20 mouse cellular contexts compared by ENCODE assay signal in genomic region chr12:100687001-100687400, GRCm38 (mm10). TPM values are rescaled to one million over a fixed set of nuclear protein-coding genes. Genes with fewer than 3 reads are reported as not detected.
A peak's percentile ranks its signal among the peaks of the same experiment; 100 is the strongest.
DNase-seq lines count a peak whose midpoint lies in the region; ATAC-seq and TF ChIP-seq lines count a peak whose summit lies in the region.
"Had no signal": no experiment of that assay in that cellular context is flagged by ENCODE, and none has a peak within 500 bp of the region (broad histone marks: within the 10 kb centered on the region; RNA-seq: fewer than 3 reads in every experiment).

No protein-coding gene starts in this region.

- ATAC-seq in hindbrain, postnatal 0 days: no peak
- no peak for ATAC-seq in midbrain, postnatal 0 days (ENCODE audit: low FRiP score)
- no peak for ATAC-seq in midbrain, embryonic 16.5 days
- no peak for ATAC-seq in monocyte, adult 5-6 weeks (replicated peaks; ENCODE audit: insufficient number of reproducible peaks, low FRiP score, low TSS enrichment, poor library complexity, severe bottlenecking)
- ATAC-seq: forebrain, embryonic 15.5 days; inflammation-experienced regulatory T-cells, adult 6 months had no signal

- no peaks in the 10 kb centered on the region for H3K9me3 ChIP-seq in hindbrain, postnatal 0 days (ENCODE audit: low read length)
- H3K9me3 ChIP-seq in hindbrain, embryonic 10.5 days: no peaks in the 10 kb centered on the region
- H3K9me3 ChIP-seq in midbrain, postnatal 0 days (ENCODE audit: low read length): no peaks in the 10 kb centered on the region
- no peaks in the 10 kb centered on the region for H3K9me3 ChIP-seq in midbrain, embryonic 16.5 days (replicated peaks; ENCODE audit: control insufficient read depth, low read length, poor library complexity, severe bottlenecking)
- H3K9me3 ChIP-seq: embryonic facial prominence, embryonic 15.5 days; forebrain, embryonic 10.5 days; forebrain, embryonic 15.5 days; heart, embryonic 10.5 days; heart, embryonic 15.5 days; hindbrain, embryonic 15.5 days had no signal

- TF ChIP-seq CTCF in hindbrain, postnatal 0 days (IDR thresholded peaks at IDR 0.05; ENCODE audit: low read depth): no peak
- no peak for TF ChIP-seq CTCF in midbrain, postnatal 0 days (IDR thresholded peaks at IDR 0.05)
- TF ChIP-seq CTCF in brain, embryonic 14.5 days (IDR thresholded peaks at IDR 0.05; ENCODE audit: borderline replicate concordance, extremely low read depth, insufficient read depth, insufficient read length): no peak

- TF ChIP-seq POLR2A in brain, embryonic 14.5 days (IDR thresholded peaks at IDR 0.05; ENCODE audit: borderline replicate concordance, extremely low read depth, insufficient read depth, insufficient read length, poor library complexity, severe bottlenecking): no peak

- H3K27me3 ChIP-seq in hindbrain, postnatal 0 days (ENCODE audit: insufficient read depth, low read length): no peaks in the 10 kb centered on the region
- no peaks in the 10 kb centered on the region for H3K27me3 ChIP-seq in hindbrain, embryonic 10.5 days (ENCODE audit: insufficient read depth, poor library complexity, severe bottlenecking)
- H3K27me3 ChIP-seq in midbrain, postnatal 0 days (ENCODE audit: insufficient read depth, low read length): no peaks in the 10 kb centered on the region
- no peaks in the 10 kb centered on the region for H3K27me3 ChIP-seq in midbrain, embryonic 16.5 days (ENCODE audit: control insufficient read depth, insufficient read depth, low read depth, low read length)
- H3K27me3 ChIP-seq: embryonic facial prominence, embryonic 15.5 days; forebrain, embryonic 15.5 days; heart, embryonic 15.5 days; hindbrain, embryonic 15.5 days had no signal

- no peak overlapping the region for H3K4me2 ChIP-seq in hindbrain, postnatal 0 days (ENCODE audit: low read depth, low read length)
- H3K4me2 ChIP-seq in midbrain, postnatal 0 days (ENCODE audit: low read depth, low read length, poor library complexity, severe bottlenecking): no peak overlapping the region
- H3K4me2 ChIP-seq in midbrain, embryonic 16.5 days (ENCODE audit: low read length): no peak overlapping the region
- H3K4me2 ChIP-seq: embryonic facial prominence, embryonic 15.5 days; forebrain, embryonic 15.5 days; heart, embryonic 15.5 days; hindbrain, embryonic 15.5 days had no signal

- no peaks in the 10 kb centered on the region for H3K4me1 ChIP-seq in hindbrain, postnatal 0 days (ENCODE audit: insufficient read depth, low read length)
- peaks cover 1% of the 10 kb centered on the region; the same call in 1 of the 2 replicates for H3K4me1 ChIP-seq in hindbrain, embryonic 10.5 days (replicated peaks)
- no peaks in the 10 kb centered on the region for H3K4me1 ChIP-seq in midbrain, postnatal 0 days (ENCODE audit: insufficient read depth, low read length)
- H3K4me1 ChIP-seq in midbrain, embryonic 16.5 days (ENCODE audit: control insufficient read depth, insufficient read depth, low read length): no peaks in the 10 kb centered on the region
- H3K4me1 ChIP-seq: embryonic facial prominence, embryonic 15.5 days; hindbrain, embryonic 15.5 days had no signal

- 72% methylated on average over 2 of the region's 2 CpGs for WGBS in hindbrain, postnatal 0 days
- 84% methylated on average over 2 of the region's 2 CpGs for WGBS in hindbrain, embryonic 10.5 days
- 67% methylated on average over 2 of the region's 2 CpGs for WGBS in midbrain, postnatal 0 days
- 68% methylated on average over 2 of the region's 2 CpGs for WGBS in midbrain, embryonic 16.5 days

- H3K36me3 ChIP-seq in hindbrain, postnatal 0 days (ENCODE audit: insufficient read depth, low read length): no peaks in the 10 kb centered on the region
- H3K36me3 ChIP-seq in hindbrain, embryonic 10.5 days: no peaks in the 10 kb centered on the region
- no peaks in the 10 kb centered on the region for H3K36me3 ChIP-seq in midbrain, postnatal 0 days (ENCODE audit: insufficient read depth, low read length)
- H3K36me3 ChIP-seq in midbrain, embryonic 16.5 days (ENCODE audit: control insufficient read depth, insufficient read depth, low read length): no peaks in the 10 kb centered on the region
- H3K36me3 ChIP-seq: embryonic facial prominence, embryonic 15.5 days; forebrain, embryonic 10.5 days; forebrain, embryonic 15.5 days; heart, embryonic 10.5 days; heart, embryonic 15.5 days; hindbrain, embryonic 15.5 days had no signal

- H3K27ac ChIP-seq in hindbrain, postnatal 0 days: no peak overlapping the region
- H3K27ac ChIP-seq in hindbrain, embryonic 10.5 days: no peak overlapping the region
- H3K27ac ChIP-seq in midbrain, postnatal 0 days (ENCODE audit: low read depth, low read length): no peak overlapping the region
- no peak overlapping the region for H3K27ac ChIP-seq in midbrain, embryonic 16.5 days (ENCODE audit: low read length)
- H3K27ac ChIP-seq: embryonic facial prominence, embryonic 15.5 days; forebrain, embryonic 10.5 days; forebrain, embryonic 15.5 days; heart, embryonic 10.5 days; hindbrain, embryonic 15.5 days had no signal

- H3K4me3 ChIP-seq in hindbrain, postnatal 0 days (ENCODE audit: low read length): no peak overlapping the region
- no peak overlapping the region for H3K4me3 ChIP-seq in hindbrain, embryonic 10.5 days
- no peak overlapping the region for H3K4me3 ChIP-seq in midbrain, postnatal 0 days (ENCODE audit: low read depth, low read length)
- H3K4me3 ChIP-seq in midbrain, embryonic 16.5 days (ENCODE audit: low read depth, low read length): no peak overlapping the region
- H3K4me3 ChIP-seq: embryonic facial prominence, embryonic 15.5 days; erythroblast, embryonic 14.5 days; forebrain, embryonic 10.5 days; forebrain, embryonic 15.5 days; heart, embryonic 10.5 days; heart, embryonic 15.5 days; hindbrain, embryonic 15.5 days had no signal

- DNase-seq in hindbrain, postnatal 0 days (ENCODE audit: low spot score): peak; percentile 36
- DNase-seq in hindbrain, embryonic 10.5 days (ENCODE audit: low spot score): no peak
- peak; percentile 51 for DNase-seq in midbrain, postnatal 0 days (ENCODE audit: low spot score)
- DNase-seq in brain, embryonic 14.5 days (ENCODE audit: low read depth): peak; percentile 37
- DNase-seq: adrenal gland, adult 8-10 months; cerebellum, adult 18-20 months; cerebellum, adult 9-11 months; cerebellum, postnatal 36 days; gastrocnemius, postnatal 10 days; heart, adult 18-20 months had no signal

- no peak overlapping the region for H3K9ac ChIP-seq in hindbrain, postnatal 0 days (replicated peaks; ENCODE audit: low read length)
- H3K9ac ChIP-seq in midbrain, postnatal 0 days (replicated peaks; ENCODE audit: low read length, poor library complexity, severe bottlenecking): no peak overlapping the region
- H3K9ac ChIP-seq in midbrain, embryonic 16.5 days (ENCODE audit: low read depth, low read length): no peak overlapping the region
- H3K9ac ChIP-seq: embryonic facial prominence, embryonic 15.5 days; forebrain, embryonic 15.5 days; heart, embryonic 15.5 days; hindbrain, embryonic 15.5 days had no signal

RNA-seq across cellular contexts. Expression of gene Rps6ka5, which starts 39.8 kb away (rescaled TPM):
- total RNA-seq in hindbrain, postnatal 0 days (2014; rRNA removed): 10.1 and 10.5 TPM in 2 replicates
- polyA plus RNA-seq in hindbrain, postnatal 0 days (2015; fragmentation: Nextera tagmentation; extraction: Ambion mirVana): 6.2 and 6.9 TPM in 2 replicates
- 2.6 and 2.8 TPM in 2 replicates for polyA plus RNA-seq in hindbrain, embryonic 10.5 days (2016; fragmentation: Nextera tagmentation; extraction: Ambion mirVana)
- 12.6 TPM in 2 replicates for total RNA-seq in midbrain, postnatal 0 days (2014; rRNA removed)
- 3.8 and 4.9 TPM in 2 replicates for polyA plus RNA-seq in midbrain, postnatal 0 days (2015; fragmentation: Nextera tagmentation; extraction: Ambion mirVana)
- polyA plus RNA-seq in midbrain, embryonic 16.5 days (2015; fragmentation: Nextera tagmentation; extraction: Ambion mirVana): 6.8 and 7.0 TPM in 2 replicates
- polyA plus RNA-seq in brain, embryonic 14.5 days (2012; rRNA removed): 9.7 and 11.1 TPM in 2 replicates
- total RNA-seq in monocyte, adult 5-6 weeks (2017): 23.7 to 25.8 TPM (median 25.6 TPM) in 3 replicates
